8 mouse cellular contexts compared by ENCODE assay signal in the genomic region with DNA sequence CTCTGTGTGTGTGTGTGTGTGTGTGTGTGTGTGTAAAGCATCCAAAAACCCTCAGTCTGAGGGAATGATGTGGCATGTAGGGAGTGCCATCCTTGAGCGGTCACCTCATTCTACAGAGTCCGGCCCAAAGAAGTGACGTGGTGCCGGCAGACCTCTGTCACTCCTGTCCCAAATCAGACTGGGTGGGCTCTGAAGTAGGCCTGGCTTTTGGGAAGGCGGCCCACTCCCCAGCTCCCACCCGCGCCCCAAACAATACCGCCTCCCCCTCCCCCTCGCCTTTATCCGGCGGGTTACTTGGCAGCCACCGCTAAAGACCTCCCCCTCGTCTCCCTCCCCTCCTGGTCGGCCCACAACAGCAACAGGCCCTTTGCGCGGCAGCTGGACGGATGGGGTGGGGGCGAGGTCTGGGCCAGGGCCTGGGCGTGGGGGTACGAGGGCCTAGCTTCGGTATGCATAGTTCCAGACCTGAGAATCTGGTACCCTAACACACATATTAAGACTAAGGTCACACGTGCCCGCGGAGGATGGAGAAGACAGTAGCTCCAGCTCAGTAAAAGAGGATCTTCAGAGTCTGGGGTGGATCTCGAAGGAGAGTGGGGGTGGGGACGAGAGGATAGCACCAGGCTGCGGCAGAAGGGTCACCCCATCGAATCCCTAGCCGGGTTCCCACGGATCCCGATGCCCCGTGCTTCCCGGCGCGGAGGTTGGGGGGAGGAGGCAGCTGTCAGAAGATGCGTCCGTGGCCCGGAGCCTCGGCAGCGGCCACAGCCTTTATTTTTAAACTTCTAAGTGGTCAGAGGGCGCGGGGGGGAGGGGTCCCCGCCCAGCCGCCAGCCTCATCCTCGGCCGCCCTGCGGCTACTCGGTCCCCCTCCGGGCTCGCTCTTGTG. TPM values are rescaled to one million over a fixed set of nuclear protein-coding genes. Genes with fewer than 3 reads are reported as not detected.
A peak's percentile ranks its signal among the peaks of the same experiment; 100 is the strongest.
DNase-seq lines count a peak whose midpoint lies in the region; ATAC-seq and TF ChIP-seq lines count a peak whose summit lies in the region.

No protein-coding gene starts in this region.

- ATAC-seq in forebrain, postnatal 0 days: peak; percentile 23
- no peak for ATAC-seq in kidney, postnatal 0 days (replicated peaks; ENCODE audit: low FRiP score, low read depth)
- ATAC-seq in stomach, postnatal 0 days (ENCODE audit: low FRiP score, low TSS enrichment): no peak

- DNase-seq in layer of hippocampus, postnatal 14 days (ENCODE audit: low spot score in 2 of 2): peak; percentile 43 to 52
- DNase-seq in layer of hippocampus, adult 11-12 months (ENCODE audit: low spot score): no peak
- peak; percentile 69 for DNase-seq in brain, adult 2 months (ENCODE audit: low read depth, low spot score)
- DNase-seq in forebrain, postnatal 0 days: peak; percentile 69
- peak; percentile 73 for DNase-seq in kidney, postnatal 0 days (ENCODE audit: low spot score)
- peak; percentile 62 for DNase-seq in lung, postnatal 36 days
- no peak for DNase-seq in stomach, postnatal 0 days (ENCODE audit: low spot score)
- no peak for DNase-seq in right cerebral cortex, postnatal 36 days (ENCODE audit: low spot score in 2 of 2)

- H3K4me2 ChIP-seq in forebrain, postnatal 0 days (ENCODE audit: low read depth): peak overlapping the region; percentile 83
- H3K4me2 ChIP-seq in kidney, postnatal 0 days (ENCODE audit: low read length): peak overlapping the region; percentile 79
- H3K4me2 ChIP-seq in stomach, postnatal 0 days (replicated peaks; ENCODE audit: low read depth): peak overlapping the region; percentile 82

- H3K4me3 ChIP-seq in forebrain, postnatal 0 days (ENCODE audit: low read depth, low read length): peak overlapping the region; percentile 98
- H3K4me3 ChIP-seq in kidney, postnatal 0 days (replicated peaks; ENCODE audit: low read depth, low read length): peak overlapping the region; percentile 81
- peak overlapping the region; percentile 99 for H3K4me3 ChIP-seq in stomach, postnatal 0 days (ENCODE audit: low read depth, low read length)

- H3K4me1 ChIP-seq in forebrain, postnatal 0 days (ENCODE audit: insufficient read depth): peaks cover 27% of the 10 kb centered on the region; the same call in 1 of the 2 replicates
- peaks cover 41% of the 10 kb centered on the region; the same call in 1 of the 2 replicates for H3K4me1 ChIP-seq in kidney, postnatal 0 days (replicated peaks; ENCODE audit: insufficient read depth, low read length)
- peaks cover 14% of the 10 kb centered on the region for H3K4me1 ChIP-seq in stomach, postnatal 0 days (replicated peaks; ENCODE audit: control insufficient read depth, insufficient read depth)

- peak overlapping the region; percentile 99 for H3K9ac ChIP-seq in forebrain, postnatal 0 days
- H3K9ac ChIP-seq in kidney, postnatal 0 days (ENCODE audit: low read depth, low read length): peak overlapping the region; percentile 83
- peak overlapping the region; percentile 98 for H3K9ac ChIP-seq in stomach, postnatal 0 days (ENCODE audit: low read length)

- no peaks in the 10 kb centered on the region for H3K9me3 ChIP-seq in forebrain, postnatal 0 days (ENCODE audit: low read length)
- no peaks in the 10 kb centered on the region for H3K9me3 ChIP-seq in kidney, postnatal 0 days (replicated peaks; ENCODE audit: low read length)
- H3K9me3 ChIP-seq in stomach, postnatal 0 days (ENCODE audit: control insufficient read depth, low read length): no peaks in the 10 kb centered on the region

- TF ChIP-seq EP300 in stomach, postnatal 0 days (optimal IDR thresholded peaks at IDR 0.05): no peak

- no peaks in the 10 kb centered on the region; the same call in 1 of the 2 replicates for H3K27me3 ChIP-seq in forebrain, postnatal 0 days (ENCODE audit: insufficient read depth, low read length)
- no peaks in the 10 kb centered on the region for H3K27me3 ChIP-seq in kidney, postnatal 0 days (ENCODE audit: insufficient read depth, low read length)
- no peaks in the 10 kb centered on the region for H3K27me3 ChIP-seq in stomach, postnatal 0 days (ENCODE audit: control insufficient read depth, insufficient read depth, low read length)

- under 1% methylated on average over 46 of the region's 50 CpGs for WGBS in forebrain, postnatal 0 days
- under 1% methylated on average over 47 of the region's 50 CpGs for WGBS in kidney, postnatal 0 days
- WGBS in stomach, postnatal 0 days: 2% methylated on average over 45 of the region's 50 CpGs

- TF ChIP-seq CTCF in forebrain, postnatal 0 days (IDR thresholded peaks at IDR 0.05; ENCODE audit: low read depth): no peak
- no peak for TF ChIP-seq CTCF in kidney, postnatal 0 days (IDR thresholded peaks at IDR 0.05; ENCODE audit: low read depth)
- no peak for TF ChIP-seq CTCF in stomach, postnatal 0 days (IDR thresholded peaks at IDR 0.05; ENCODE audit: low read depth)

- peak overlapping the region; percentile 96 for H3K27ac ChIP-seq in forebrain, postnatal 0 days (ENCODE audit: low read depth, low read length)
- peak overlapping the region; percentile 89 for H3K27ac ChIP-seq in kidney, postnatal 0 days
- H3K27ac ChIP-seq in stomach, postnatal 0 days (replicated peaks): peak overlapping the region; percentile 93

- no peaks in the 10 kb centered on the region for H3K36me3 ChIP-seq in forebrain, postnatal 0 days (ENCODE audit: insufficient read depth)
- H3K36me3 ChIP-seq in kidney, postnatal 0 days (ENCODE audit: insufficient read depth, low read length): no peaks in the 10 kb centered on the region
- no peaks in the 10 kb centered on the region for H3K36me3 ChIP-seq in stomach, postnatal 0 days (ENCODE audit: control insufficient read depth, insufficient read depth, low read length)

RNA-seq across cellular contexts. Expression of gene Map7d1, which starts 0.8 kb away (rescaled TPM):
- total RNA-seq in layer of hippocampus, postnatal 14 days (2021): 100 to 1,000 TPM; 222 to 233 TPM
- 105 and 115 TPM in 2 replicates for total RNA-seq in forebrain, postnatal 0 days (2014; rRNA removed)
- 63.6 and 71.1 TPM in 2 replicates for polyA plus RNA-seq in forebrain, postnatal 0 days (2015; fragmentation: Nextera tagmentation; extraction: Ambion mirVana)
- polyA plus RNA-seq in kidney, postnatal 0 days (2015; fragmentation: Nextera tagmentation; extraction: Ambion mirVana): 22.4 and 27.3 TPM in 2 replicates
- polyA plus RNA-seq in stomach, postnatal 0 days (2015; fragmentation: Nextera tagmentation; extraction: Ambion mirVana): 15.2 and 17.8 TPM in 2 replicates

RNA-seq across cellular contexts. Expression of gene Trappc3, which starts 6.8 kb away (rescaled TPM):
- 10 to 100 TPM; 83.9 to 88.2 TPM for total RNA-seq in layer of hippocampus, postnatal 14 days (2021)
- total RNA-seq in forebrain, postnatal 0 days (2014; rRNA removed): 143 TPM in 2 replicates
- 199 and 202 TPM in 2 replicates for polyA plus RNA-seq in forebrain, postnatal 0 days (2015; fragmentation: Nextera tagmentation; extraction: Ambion mirVana)
- polyA plus RNA-seq in kidney, postnatal 0 days (2015; fragmentation: Nextera tagmentation; extraction: Ambion mirVana): 115 and 121 TPM in 2 replicates
- 80.7 and 84.6 TPM in 2 replicates for polyA plus RNA-seq in stomach, postnatal 0 days (2015; fragmentation: Nextera tagmentation; extraction: Ambion mirVana)

RNA-seq across cellular contexts. Expression of gene Col8a2, which starts 31.2 kb away (rescaled TPM):
- total RNA-seq in layer of hippocampus, postnatal 14 days (2021): 1 to 10 TPM; 1.9 to 8.4 TPM
- 6.5 and 11.6 TPM in 2 replicates for total RNA-seq in forebrain, postnatal 0 days (2014; rRNA removed)
- polyA plus RNA-seq in forebrain, postnatal 0 days (2015; fragmentation: Nextera tagmentation; extraction: Ambion mirVana): 2.5 and 3.0 TPM in 2 replicates
- polyA plus RNA-seq in kidney, postnatal 0 days (2015; fragmentation: Nextera tagmentation; extraction: Ambion mirVana): 7.9 and 8.1 TPM in 2 replicates
- 6.4 and 7.8 TPM in 2 replicates for polyA plus RNA-seq in stomach, postnatal 0 days (2015; fragmentation: Nextera tagmentation; extraction: Ambion mirVana)

RNA-seq across cellular contexts. Expression of gene Thrap3, which starts 52.8 kb away (rescaled TPM):
- total RNA-seq in layer of hippocampus, postnatal 14 days (2021): 100 to 1,000 TPM; 142 to 149 TPM
- 113 and 165 TPM in 2 replicates for total RNA-seq in forebrain, postnatal 0 days (2014; rRNA removed)
- polyA plus RNA-seq in forebrain, postnatal 0 days (2015; fragmentation: Nextera tagmentation; extraction: Ambion mirVana): 92.4 and 111 TPM in 2 replicates
- 136 and 156 TPM in 2 replicates for polyA plus RNA-seq in kidney, postnatal 0 days (2015; fragmentation: Nextera tagmentation; extraction: Ambion mirVana)
- 70.3 and 78.7 TPM in 2 replicates for polyA plus RNA-seq in stomach, postnatal 0 days (2015; fragmentation: Nextera tagmentation; extraction: Ambion mirVana)

Comparison
In these comparisons a context has a peak if more than half of its experiments do, and no peak if none do; other contexts are left out.
1. DNase-seq: peak in layer of hippocampus, postnatal 14 days (2 of 2), brain, adult 2 months (single experiment), forebrain, postnatal 0 days (single experiment), kidney, postnatal 0 days (single experiment) and lung, postnatal 36 days (single experiment); none in layer of hippocampus, adult 11-12 months (single experiment), stomach, postnatal 0 days (single experiment) and right cerebral cortex, postnatal 36 days (0 of 2).
2. Peak in every context shown above with its lines, with median percentiles within 50 percentile points of each other: H3K27ac ChIP-seq, H3K4me2 ChIP-seq, H3K4me3 ChIP-seq and H3K9ac ChIP-seq.